Mouse (Mus musculus) embryo, embryonic 10 days (tissue): ENCODE measurements around the gene Ankrd6.

ENCODE experiments used
- DNase-seq: peaks from one replicate; pipeline ENCODE4 v3.0.0-alpha.2; 2015; ENCODE audit warnings: low spot score

The Ankrd6 gene

DNA sequence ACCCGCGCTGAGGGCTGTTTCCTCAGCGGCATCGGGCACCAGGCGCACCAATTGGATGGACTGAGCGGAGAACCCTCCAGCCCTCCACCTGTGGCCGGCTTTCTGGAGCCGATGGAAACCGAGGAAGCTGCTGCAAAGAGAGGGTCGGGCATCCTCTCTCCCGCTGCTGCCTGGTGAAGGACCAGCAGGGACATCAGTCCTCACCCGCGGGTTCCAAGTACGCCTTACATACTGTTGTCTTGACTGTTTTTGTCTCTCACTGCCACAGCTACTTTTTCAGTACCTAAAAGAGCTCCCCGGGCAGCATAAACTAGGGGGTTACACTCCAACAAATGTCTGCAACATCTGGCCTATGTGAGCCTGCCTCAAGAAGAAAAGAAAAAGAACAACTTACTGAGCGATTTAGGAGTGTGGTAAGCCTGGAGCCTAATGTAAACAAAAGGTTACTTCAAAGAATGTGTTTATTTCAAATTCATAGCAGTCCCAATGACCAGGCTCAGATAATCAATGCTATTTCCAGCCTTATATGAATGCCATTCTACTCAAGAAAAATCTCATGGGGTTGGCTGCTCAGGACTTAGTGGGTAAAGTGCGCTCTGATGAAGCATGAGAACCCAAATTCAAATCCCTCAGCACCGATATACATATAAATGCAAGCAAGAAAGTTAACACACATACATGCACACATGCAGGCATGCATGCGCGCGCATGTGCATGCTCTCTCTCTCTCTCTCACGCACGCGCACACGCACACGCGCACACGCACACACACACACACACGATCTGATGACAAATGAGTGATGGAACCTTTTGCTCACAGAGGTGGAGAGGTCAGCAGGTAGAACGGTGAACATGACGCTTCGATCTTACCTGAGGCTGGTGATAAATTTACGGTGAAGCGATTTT, 647 bp upstream of the Ankrd6 start:
- DNase-seq, result peak; percentile 63

DNA sequence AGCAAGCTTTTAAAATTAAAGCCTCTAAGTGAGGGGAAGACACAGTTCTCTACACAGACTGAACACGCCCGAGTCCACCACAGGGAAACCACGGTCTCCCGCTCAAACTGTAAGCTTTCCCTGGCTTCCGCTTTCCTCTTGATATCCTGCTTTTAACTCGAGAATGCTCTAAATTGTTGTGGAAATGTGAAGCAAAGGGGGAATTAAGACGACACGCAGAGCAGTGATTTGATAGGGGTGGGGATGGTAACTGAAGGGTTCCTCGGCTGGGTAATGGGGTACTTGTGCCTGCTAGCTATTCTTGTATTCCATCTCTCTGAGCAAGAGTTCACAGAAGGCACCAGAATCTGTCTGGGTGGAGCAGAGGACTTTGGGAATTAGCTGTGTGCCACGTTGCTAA, 1.9 kb downstream of the Ankrd6 start:
- DNase-seq, result no peak

DNA sequence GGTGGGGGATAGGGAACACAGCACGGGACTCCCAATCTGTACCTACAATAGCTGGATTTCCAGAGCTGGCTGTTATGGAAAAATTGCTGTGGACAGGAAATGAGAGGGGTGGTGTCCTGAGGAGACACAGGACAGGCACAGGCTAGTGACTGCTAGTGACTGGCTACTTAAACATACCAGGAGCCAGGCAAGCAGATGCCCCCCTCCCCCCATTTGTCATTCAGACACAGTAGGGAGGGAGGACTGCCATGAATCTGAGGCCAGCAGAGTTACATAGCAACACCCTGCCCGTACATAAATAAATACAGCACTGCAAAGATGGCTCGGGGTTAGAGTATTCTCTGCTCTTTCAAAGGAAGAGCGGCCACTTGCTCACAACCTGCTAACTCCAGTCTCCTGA, 3.0 kb downstream of the Ankrd6 start:
- peak; percentile 53 for DNase-seq

DNA sequence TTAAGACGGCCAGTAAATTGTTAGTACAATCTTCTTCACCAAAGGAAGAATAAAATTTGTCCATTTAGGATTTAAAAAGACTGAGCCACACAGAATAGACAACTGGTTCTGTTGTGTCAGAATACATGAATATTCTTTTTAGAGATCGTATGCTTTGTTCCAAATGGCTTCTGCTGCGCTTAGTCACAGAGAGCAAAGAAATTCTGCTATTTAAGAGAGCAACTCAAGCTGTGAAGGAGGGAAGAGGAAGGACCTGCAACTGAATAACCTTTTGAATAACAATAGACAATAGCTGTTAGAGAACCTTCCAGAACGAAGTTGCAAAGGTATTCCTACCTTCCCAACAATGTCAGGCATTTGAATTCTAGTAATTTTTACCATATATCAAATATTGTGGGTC, 9.7 kb downstream of the Ankrd6 start:
- DNase-seq, result no peak

DNA sequence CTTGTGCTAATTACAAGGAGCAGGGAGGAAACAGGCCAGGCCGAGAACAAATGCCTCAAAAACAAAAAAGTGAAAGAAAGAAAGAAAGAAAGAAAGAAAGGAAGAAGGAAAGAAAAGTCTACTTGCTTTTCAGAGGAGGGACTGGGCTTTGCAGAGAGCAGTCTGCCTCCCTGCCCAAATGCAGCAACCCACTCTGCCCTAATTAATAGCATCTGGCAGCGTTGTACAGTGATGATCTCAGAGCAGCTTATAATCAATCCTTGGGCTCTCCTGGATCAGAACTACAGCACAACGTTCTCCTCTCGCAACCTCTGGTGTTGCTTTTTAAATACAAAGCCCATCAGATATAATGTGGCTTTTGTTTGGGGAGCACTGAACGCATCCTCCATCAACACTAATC, 10.7 kb downstream of the Ankrd6 start:
- DNase-seq, result peak; percentile 54

DNA sequence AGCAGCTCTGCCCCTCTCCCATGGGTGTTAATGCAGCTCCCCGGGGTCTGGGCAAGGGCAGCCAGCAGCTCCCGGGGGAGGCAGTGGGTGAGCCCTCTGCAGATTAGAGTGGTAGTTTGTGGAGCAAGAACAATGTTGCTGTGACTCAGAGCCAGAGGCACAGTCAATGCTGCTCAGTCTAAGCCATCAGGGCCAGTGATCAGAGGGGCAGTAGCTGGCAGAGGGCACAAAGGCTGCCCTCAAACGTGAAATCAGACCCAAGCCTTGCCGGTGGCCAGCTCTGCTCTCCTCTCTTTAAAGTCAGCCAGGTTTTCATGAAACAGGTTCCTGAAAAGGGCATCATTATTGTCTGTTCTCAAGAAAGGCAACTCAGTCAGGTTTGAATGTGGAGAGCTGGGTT, 11.1 kb downstream of the Ankrd6 start:
- no peak for DNase-seq

DNA sequence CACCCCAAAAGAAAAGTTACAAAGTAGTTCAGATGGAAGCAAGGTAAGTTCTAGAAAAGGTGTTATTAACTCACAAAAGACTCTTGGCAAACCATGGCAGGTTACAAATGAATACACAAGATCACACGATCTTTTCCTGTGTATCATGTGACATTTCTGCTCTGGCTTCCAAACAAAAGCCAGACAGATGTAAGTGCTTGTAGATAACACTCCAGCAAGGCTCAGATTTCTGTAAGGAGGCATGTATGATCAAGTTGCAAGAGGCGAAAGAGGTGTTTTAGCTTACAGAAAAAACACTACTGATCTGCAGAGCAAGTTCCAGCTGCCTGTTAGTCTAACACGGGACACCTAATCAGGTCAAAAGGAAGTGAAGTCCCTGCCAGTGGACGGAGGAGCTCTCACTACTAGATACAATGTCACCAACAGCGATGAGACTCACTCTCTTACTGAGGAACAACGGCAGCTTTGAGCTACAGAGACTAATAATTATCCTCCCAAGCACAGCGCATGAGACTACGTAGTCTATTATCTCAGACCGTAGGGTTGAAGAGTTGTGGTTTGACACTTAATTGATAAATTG, 13.8 kb downstream of the Ankrd6 start:
- peak; percentile 36 for DNase-seq

DNA sequence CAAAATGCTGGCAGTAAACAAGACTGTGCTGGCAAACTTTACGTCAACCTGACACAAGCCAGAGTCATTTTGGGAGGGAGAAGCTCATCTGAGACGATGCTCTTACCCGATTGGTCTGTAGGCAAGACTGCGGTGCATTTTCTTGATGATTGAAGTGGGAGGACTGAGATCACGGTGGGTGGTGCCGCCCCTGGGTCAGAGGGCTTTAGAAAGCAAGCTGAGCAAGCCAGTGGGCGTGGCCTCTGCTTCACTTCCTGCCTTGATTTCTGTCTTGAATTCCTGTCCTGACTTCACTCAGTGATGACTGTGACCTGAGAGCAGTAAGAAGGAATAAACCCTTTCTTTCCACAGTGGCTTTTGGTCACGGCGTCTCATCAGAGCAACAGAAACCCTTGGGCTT, 18.6 kb downstream of the Ankrd6 start:
- peak; percentile 72 for DNase-seq

DNA sequence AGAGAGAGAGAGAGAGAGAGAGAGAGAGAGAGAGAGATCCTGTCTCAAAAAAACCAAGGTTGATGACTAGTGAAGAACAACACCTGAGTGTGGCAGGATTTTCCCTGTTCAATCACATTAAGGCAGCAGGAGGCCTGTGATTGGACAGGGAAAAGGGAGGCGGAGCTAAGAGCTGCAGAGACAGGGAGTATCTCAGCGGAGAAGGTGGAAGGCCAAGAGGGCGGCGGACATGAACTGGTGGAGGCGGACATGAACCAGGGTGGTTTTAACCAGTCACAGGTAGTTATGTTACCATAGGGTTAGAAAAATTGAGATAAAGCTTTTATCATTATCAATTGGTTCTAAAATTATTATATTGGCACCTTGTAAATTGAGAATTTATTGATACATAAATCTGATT, 20.9 kb downstream of the Ankrd6 start:
- no peak for DNase-seq

DNA sequence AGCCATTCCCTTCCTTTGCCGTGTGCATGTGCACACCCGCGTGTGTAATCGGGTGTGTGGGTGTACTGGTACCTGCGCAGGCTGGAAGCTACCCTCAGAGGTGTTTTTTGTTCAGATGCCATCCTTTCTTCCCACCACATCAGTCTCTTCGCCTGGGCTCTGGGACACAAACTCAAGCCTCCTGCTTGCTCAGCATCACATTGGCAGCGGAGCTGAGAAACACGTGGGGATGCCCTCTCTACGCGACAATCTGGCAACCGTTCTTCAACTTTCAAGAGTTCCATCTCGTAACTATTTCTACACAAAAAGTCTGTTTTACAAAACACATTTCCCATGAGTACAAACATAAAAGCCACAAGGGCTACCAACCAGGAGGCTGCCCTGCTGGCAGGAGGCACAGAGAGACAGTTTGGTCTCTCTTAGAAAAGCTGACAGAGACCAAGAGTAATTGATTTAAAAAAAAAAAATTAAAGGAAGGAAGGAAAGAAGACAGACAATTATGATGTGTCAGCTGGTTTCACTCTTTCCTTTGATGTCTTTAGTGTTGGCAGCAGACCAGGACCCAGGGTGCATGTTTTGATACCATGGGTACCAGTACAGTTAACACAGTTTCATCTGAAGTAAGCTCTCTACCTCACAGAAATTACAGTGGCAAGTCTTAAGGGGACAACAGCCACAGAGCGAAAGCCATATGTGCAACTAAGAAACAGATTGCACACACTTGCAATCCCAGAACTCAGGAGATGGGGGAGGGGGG, 21.8 kb downstream of the Ankrd6 start:
- no peak for DNase-seq

DNA sequence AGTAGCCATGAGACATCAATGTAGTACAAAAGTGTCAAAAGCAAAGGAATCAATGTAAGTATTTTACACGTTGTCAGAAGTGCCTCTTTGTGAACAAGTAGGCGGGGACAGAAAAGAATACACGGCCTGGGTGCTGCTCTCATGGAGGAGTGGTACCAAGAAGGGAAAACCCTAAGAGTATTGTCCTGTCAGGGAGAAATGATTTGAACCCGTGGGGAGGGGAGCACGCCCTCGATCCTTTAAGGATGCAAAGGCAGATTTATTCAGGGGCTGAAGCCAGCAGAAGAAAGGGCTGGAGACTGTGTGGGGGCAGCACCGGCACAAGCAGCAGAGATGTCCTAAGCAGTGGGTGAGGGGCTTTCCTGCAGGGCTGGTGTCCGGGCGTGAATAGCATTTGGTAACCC, 26.7 kb downstream of the Ankrd6 start:
- DNase-seq, result peak; percentile 54

DNA sequence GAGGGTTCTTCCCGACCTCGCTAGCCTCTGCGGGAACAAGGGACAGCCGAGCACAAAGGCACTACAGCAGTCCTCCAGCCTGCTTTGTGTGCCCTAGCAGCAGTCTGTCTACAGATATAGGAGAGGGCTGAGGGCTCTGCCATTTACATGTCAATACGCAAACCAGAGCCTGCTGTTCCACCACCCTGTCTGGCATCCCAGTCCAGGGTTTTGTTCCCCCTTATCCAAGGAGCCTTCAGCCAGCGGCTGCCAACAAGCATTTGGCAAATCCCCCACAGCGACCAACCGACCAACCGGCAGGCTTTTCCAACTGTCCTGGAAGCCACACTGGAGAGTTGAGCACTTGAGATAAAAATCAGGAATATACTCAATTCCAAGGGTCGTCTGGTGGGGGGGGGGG, 27.2 kb downstream of the Ankrd6 start:
- DNase-seq, result peak; percentile 82

DNA sequence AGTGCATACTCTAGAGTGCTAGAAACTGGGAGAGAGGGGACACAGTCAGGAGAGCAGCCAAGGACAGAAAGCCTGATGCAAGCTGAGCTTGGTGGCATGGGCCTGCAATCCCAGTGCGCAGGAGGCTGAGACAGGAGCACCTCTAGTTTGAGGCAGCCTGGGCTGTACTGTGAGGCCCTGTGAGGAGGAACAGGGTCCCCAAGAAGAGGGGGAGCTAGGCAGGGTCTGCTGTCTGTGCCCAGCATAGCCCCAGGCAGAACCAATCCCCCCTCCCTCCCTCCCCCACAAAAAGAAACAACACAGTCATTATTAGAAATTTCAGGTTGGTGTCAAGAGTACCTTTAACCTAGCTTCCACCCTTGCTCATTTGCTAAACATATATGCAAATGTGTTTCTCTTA, 27.8 kb downstream of the Ankrd6 start:
- DNase-seq, result no peak

DNA sequence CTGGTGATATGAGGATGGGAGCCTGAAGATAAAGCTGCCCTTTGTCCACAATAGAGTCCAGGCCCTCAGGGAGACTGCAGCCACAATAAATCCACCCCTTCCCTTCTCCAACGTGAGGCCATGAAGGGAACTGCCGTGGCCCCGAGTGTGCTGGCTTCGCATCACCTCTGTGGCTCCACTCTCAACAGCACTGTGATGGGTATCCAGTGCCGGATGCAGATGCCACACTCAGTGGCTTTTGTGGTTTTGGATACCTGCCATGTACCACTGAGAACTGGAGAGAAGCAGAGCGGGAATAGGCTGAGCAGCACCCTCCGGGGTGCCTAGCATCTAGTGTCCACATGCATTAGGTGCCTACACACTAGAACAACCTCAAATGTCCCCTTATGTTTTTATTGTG, 29.8 kb downstream of the Ankrd6 start:
- DNase-seq, result no peak

DNA sequence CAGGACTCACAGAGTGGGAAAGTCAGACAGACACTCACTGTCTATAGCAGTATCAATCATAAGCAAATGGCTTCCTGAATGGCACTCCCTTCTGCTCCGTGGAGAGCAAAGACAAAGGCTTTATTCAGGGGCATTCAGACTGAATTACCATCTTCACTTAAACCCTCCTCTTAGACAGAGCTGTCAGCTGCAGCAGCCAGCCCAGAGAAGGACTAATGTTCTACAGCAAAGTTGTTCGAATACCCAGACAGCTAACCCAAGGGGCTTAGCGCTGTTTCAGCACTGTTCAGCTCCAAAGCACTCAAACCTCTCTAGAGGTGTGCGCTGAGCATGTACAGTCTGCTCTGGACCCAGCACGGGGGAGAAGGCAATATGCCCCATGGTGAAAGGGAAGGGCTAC, 32.1 kb downstream of the Ankrd6 start:
- no peak for DNase-seq

DNA sequence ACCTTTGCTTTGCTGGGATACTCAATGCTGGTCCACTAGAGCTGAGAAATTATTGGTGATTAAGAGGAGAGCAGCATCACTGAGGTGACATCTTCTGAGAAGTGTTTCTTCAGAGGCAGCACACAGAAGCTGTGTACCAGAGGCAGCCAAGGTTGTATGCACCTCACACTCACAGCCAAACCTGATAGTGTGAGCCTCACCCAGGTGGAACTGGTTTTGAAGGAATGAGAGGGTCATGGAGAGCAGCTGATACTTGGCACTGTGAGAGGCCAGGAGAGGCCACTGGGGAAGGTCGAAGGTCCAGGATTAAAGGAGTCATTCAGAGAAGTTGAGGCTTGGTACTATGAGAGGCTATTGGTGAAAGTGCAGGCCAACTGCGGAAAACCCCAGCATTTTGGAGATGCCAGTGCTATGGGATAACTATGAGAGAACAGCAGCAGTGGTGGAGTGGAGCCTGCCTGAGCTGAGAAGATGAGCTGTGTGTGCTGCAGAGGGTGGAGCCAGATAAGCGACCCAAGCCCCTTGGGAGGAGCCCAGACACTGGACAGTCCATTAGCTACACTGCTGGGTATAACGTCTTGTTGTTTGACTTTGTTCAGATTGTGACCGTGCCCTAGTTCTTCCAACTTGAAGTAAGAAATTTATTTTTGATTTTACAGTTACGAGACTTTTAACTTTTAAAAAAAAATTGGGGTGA, 33.8 kb downstream of the Ankrd6 start:
- DNase-seq, result peak; percentile 74

DNA sequence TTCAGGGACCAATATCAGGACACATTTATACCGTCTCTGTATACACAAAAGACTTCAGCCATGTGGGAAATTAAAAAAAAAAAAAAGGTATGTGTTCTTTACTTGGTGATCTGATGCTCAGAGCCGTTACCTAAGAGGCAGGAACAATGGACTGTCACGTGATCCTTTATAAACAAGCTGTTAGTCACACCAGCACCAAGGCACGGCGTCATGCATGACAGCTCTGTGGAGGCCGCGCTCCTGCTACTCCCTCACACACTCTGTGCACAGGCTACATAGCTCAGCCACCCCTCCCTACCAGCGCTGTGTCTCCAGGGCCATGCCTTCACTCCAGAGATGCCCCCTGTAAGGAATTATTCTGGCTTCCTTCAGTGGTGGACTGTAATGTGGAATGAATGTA, 34.7 kb downstream of the Ankrd6 start:
- DNase-seq, result peak; percentile 70

DNA sequence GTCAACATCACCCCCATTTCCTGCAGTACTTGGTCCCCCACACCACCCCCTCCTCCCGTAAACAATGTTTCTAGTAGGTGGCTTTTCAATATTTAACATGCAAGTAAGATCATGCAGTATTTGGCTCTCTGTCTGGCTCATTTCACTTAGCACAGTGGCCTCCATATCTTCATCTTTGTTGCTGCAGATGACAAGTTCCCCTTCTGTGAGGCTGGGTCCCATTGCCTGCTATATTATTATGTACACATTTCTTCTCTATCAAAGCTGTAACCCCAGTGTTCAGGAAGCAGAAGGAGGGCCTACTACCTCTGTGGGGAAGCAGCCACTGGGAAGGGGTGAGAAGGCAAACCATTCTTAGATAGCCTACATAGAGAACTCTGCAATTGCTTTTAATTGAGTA, 40.6 kb downstream of the Ankrd6 start:
- no peak for DNase-seq

DNA sequence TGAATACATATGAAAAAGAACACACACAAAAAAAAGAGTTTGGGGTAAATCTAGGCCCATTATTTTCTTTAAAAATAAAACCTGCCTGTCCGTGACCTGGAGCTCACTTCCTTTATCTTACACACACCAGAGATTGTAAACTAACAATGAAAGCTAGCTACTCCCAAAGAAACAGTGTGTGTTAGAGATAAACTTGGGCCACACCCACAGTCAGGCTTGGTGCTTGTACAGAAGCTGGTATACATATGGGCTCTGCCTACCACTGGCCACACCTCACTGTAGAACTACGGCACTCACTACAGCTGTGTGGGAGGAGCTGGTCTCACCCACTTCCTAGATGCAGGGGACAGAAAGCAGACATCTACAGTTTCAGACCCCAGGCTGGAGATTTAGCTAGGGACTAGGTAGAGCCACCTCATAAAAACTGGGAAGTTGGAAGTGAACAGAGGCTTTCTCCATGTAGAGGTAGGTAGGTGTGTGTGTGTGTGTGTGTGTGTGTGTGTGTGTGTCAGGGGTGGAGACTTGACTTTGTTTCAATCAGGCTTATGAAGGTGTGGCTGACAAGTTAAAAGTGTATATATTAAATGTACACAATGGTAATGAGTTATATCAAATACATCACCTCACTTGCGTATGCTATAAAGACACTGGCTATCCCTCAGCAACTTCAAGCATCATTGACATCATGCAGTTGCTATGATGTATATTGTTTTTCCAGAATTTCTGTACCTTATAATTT, 41.2 kb downstream of the Ankrd6 start:
- DNase-seq, result no peak

DNA sequence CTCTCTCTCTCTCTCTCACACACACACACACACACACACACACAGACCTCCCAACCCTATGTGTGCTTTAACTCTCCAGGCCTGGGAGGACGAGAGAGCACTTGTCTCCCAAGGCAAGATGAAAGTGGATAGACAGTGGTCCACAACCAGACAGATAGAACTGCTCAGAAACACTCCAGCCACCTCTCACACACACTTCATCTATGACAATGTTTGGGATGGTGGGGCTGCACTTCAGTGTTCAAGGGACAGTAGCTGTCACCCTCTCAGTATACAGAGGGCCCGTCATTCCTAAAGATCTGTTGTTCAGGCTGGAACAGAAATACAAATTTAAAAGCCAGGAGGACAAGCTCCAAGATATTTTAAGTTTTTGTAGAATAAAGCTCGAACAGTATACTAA, 43.0 kb downstream of the Ankrd6 start:
- DNase-seq, result no peak

DNA sequence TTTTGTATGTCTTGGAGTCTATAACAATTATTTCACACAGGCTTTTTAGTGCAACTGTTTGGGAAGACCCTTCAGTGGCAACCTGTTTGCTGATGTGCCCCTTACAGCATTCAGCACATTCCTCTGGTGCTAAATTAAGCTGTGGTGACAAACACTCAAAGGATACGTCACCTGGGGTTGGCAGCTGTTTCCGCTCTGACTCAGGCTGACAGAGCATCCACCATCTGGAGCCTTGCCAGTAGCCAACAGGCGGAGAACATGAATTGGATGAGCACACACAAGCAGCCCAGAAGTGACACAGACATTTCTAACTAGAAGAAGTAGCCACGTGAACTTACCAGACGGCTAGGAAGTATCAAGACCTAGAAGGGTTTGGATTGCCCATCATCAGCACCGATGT, 44.0 kb downstream of the Ankrd6 start:
- DNase-seq, result no peak

DNA sequence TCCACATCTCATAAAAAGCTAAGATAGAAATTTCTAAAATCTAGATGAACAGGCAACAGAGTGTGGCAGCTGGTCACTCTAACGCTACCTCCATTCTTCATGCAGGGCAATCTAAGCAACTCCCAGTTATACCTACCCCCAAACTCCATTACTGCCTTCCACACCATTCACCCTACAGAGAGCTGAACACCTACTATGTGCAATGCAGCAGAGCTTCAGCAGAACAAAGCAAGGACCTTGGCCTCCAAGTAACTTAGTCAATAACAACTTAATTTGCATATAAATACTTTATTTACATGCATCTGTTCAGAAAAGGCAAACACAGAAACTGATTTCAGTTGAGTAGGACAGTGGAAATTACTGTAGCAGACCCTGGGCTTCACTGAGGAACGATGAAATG, 44.7 kb downstream of the Ankrd6 start:
- DNase-seq, result no peak
